Comparison of ENCODE assay signal across 1 mouse cellular context in genomic region chr6:57535386-57535936, GRCm38 (mm10).
A peak's percentile ranks its signal among the peaks of the same experiment; 100 is the strongest.
TF ChIP-seq lines count a peak whose summit lies in the region.

TSS of gene Ppm1k (minus strand) at chr6:57535468.

TF ChIP-seq in CH12.LX, 34 proteins besides CTCF, POLR2A, EP300 and RAD21 (continued from another document):
- no peak for TF ChIP-seq MAZ (IDR thresholded peaks at IDR 0.05; ENCODE audit: low read depth, low read length)
- no peak for TF ChIP-seq ELF1 (IDR thresholded peaks at IDR 0.05; ENCODE audit: low read depth, low read length)
- TF ChIP-seq MYC (IDR thresholded peaks at IDR 0.05; ENCODE audit: low read depth, low read length) = peak; percentile 60; the same call in 1 of the 2 replicates
- no peak; the same call in 1 of the 2 replicates for TF ChIP-seq HCFC1 (IDR thresholded peaks at IDR 0.05; ENCODE audit: low read depth, low read length)
- 0 out of 2 replicates have a peak, but pooled peaks have one; percentile 10 for TF ChIP-seq TCF12 (IDR thresholded peaks at IDR 0.05; ENCODE audit: low read depth, low read length)
- no peak for TF ChIP-seq JUN (IDR thresholded peaks at IDR 0.05; ENCODE audit: insufficient read depth, low read depth, low read length)
- TF ChIP-seq IRF4 (IDR thresholded peaks at IDR 0.05; ENCODE audit: low read depth, low read length) = peak; percentile 90
- peak; percentile 94 for TF ChIP-seq ZNF384 (IDR thresholded peaks at IDR 0.05; ENCODE audit: low read depth, low read length)
- TF ChIP-seq MXI1 (IDR thresholded peaks at IDR 0.05; ENCODE audit: low read depth, low read length) = peak; percentile 10; the same call in 1 of the 2 replicates
- TF ChIP-seq NRF1 (IDR thresholded peaks at IDR 0.05; ENCODE audit: low read depth, low read length) = peak; percentile 29; the same call in 1 of the 2 replicates
- TF ChIP-seq RCOR1 (conservative IDR thresholded peaks at IDR 0.05; ENCODE audit: low read depth, low read length) = no peak; the same call in 1 of the 2 replicates
